Mouse (Mus musculus) frontal cortex, adult (tissue): ENCODE data around the gene Anp32e.
"Not testable (repeated sequence)": the region's sequence is repeated elsewhere in the genome, so short reads cannot be mapped to it uniquely, and the experiment has no call there.

Source experiments
- ATAC-seq: cut with Nextera tagmentation; 2 replicates; pipeline ENCODE4 v1.9.2; 2017; ENCODE audit warnings: mild to moderate bottlenecking, moderate library complexity, mixed read lengths; ENCODE audit not compliant: low TSS enrichment

The Anp32e gene

GRCm38 (mm10) chr3:95972251-95972872, 43.3 kb downstream of the Anp32e start:
- no peak for ATAC-seq

GRCm38 (mm10) chr3:95972873-95973634, 44.0 kb downstream of the Anp32e start:
- peak; percentile 47; the same call in 1 of the 2 replicates for ATAC-seq

GRCm38 (mm10) chr3:95977079-95977478, 48.0 kb downstream of the Anp32e start:
- no peak for ATAC-seq

GRCm38 (mm10) chr3:95977587-95977986, 48.5 kb downstream of the Anp32e start:
- ATAC-seq = not testable (repeated sequence)

GRCm38 (mm10) chr3:95978265-95978664, 49.2 kb downstream of the Anp32e start:
- ATAC-seq = 0 out of 2 replicates have a peak, but pooled peaks have one; percentile 4

GRCm38 (mm10) chr3:95980276-95980970, 51.4 kb downstream of the Anp32e start:
- no peak for ATAC-seq

- no peak for ATAC-seq
Measured at GRCm38 (mm10) chr3:95982129-95982528, 53.1 kb downstream of the Anp32e start.

GRCm38 (mm10) chr3:95985209-95986000, 56.4 kb downstream of the Anp32e start:
- peak; percentile 88 for ATAC-seq

GRCm38 (mm10) chr3:95986001-95986622, 57.1 kb downstream of the Anp32e start:
- peak; percentile 59 for ATAC-seq

GRCm38 (mm10) chr3:95986984-95987383, 57.9 kb downstream of the Anp32e start:
- ATAC-seq = no peak

- ATAC-seq = no peak
Measured at GRCm38 (mm10) chr3:95987386-95988110, 58.5 kb downstream of the Anp32e start.

GRCm38 (mm10) chr3:95988138-95988537, 59.1 kb downstream of the Anp32e start:
- ATAC-seq = no peak

GRCm38 (mm10) chr3:95988969-95989368, 59.9 kb downstream of the Anp32e start:
- no peak for ATAC-seq

- no peak for ATAC-seq
Measured at GRCm38 (mm10) chr3:95990413-95990941, 61.4 kb downstream of the Anp32e start.

GRCm38 (mm10) chr3:95992990-95993603, 64.1 kb downstream of the Anp32e start:
- 0 out of 2 replicates have a peak, but pooled peaks have one; percentile 20 for ATAC-seq

- ATAC-seq = no peak
Measured at GRCm38 (mm10) chr3:95993881-95994280, 64.8 kb downstream of the Anp32e start.

GRCm38 (mm10) chr3:95994381-95994846, 65.4 kb downstream of the Anp32e start:
- ATAC-seq = no peak

GRCm38 (mm10) chr3:95994975-95995801, 66.1 kb downstream of the Anp32e start:
- 0 out of 2 replicates have a peak, but pooled peaks have one; percentile 7 for ATAC-seq
